Mouse (Mus musculus): ENCODE measurements at regions not wholly inside any gene's neighbourhood (a gene's known extent, or its start where the extent isn't known, plus 50 kb on each side); places are given as distances from the start of the nearest gene placed in this dataset.
"Not testable (repeated sequence)": the region's sequence is repeated elsewhere in the genome, so short reads cannot be mapped to it uniquely, and the experiment has no call there.

DNA sequence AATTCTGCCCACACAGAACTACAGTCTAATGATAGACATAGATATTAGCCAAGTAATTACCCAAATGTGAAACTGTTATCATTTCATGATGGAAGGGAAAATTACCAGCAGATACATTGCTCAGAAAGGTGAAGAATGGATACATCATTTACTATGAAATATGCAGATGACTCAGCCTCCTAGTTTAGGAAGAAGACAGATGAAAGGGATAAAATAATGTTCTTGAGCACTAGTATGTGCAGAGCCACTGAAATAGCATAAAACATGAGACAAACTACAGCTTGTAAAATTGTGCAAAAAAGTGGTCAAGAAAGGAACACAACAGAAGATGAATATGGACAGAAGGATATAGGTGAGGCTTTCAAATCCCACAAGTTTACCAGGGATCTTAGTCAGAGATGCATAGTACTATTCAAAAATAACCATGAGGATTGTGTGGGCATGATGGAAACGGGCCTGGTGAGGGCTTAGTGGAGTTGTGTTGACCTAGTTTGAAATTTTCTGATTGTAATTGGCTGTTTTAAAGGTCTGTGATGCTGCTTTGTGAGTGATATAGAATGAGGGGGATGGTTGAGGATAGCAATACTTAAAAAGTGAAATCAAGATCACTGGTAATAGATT is 883.3 kb downstream of the Dnajb9 start:
- ChIA-PET POLR2A (no interaction called here), CTCF (no interaction called here)

DNA sequence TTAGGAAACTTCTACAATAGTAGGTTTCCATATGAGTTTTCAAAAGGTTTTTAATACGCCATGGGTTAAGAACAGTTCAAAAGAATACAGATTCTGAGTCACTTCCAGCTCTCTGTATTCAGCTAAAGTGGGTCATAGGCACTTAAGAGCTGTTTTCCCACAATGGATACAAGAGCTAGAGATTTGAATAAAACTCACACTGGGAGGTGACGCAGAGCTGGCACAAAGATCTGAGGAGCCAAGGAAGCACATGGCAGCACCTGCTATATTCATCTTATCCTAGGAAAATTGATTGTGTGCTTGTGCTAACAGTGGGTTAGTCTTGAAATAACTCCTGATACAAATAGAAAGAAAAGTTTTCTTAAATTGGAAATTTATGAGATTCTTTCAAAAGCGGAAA is 899.8 kb downstream of the Dnajb9 start:
- CTCF ChIA-PET, result interaction anchor here in 1 of 4 experiments (0.7 kb wide), 1 partner anchor 211 kb away, joined by 3 read pairs; no protein-coding TSS in a partner anchor

DNA sequence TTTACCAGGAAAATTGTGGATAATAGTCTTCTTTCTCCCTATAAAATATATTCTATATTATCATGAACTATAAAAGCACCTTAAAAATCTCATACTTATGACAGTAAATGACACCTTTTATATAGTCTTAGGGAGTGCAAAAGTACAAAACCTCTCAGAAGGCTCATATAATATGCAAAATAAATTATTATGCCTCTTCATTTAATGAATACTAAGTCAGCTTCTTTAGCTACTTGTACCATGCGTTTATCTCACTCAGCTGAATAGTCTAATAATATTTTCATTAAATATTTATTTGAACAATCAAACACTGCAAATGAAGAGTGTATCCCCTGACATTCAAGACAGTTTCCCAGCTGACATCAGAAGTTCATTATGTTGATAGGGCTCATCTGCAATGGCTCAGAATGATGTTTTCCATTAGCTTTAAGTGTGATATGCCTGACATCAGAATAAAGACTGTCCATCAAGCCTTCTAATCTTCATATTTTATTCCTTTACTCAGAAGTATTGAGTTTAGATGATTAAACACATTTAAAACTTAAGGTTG is 903.5 kb downstream of the Dnajb9 start:
- POLR2A ChIA-PET, result no interaction called here

More for the DNA sequence above, 899.8 kb downstream of the Dnajb9 start:
- POLR2A ChIA-PET, result no interaction called here

DNA sequence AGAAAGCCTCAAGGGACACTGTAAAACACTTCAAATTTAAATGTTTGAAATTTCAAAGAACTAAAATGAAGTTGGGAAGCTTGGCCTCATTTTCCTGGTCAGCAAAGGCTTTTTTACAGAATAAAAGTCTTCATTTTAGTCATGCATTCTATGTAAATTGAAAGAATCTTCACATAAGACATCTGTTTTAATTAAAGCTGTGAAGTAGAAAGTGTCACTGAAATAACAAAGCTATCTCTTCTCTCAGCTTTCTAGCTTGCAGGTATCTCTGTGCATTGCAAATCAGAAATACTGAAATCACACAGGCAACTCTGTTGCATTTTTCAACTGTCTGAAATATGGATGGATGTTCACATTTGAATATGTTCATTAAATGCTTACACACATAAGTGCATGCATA is 909.6 kb downstream of the Dnajb9 start:
- ChIA-PET POLR2A (no interaction called here), CTCF (no interaction called here)

More for the DNA sequence above, 903.5 kb downstream of the Dnajb9 start:
- CTCF ChIA-PET, result no interaction called here

DNA sequence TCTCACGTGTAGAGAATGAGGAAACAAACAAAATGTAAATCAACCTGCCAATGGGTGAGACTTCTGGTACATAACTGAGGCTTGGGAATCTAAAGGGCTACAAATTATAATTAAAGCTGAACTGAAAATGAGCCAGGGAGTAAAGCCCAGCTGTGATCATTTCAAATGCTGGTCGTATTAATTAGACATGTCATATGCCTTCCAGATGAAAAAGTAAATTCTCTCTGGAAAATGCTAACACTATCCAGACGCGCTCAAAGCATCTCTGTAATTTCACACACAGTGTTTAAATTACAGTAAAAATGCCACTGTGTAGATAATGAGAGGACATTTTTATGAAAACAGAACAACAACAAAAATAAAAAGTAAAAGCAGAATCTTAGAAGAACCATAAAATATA is 929.7 kb downstream of the Dnajb9 start:
- ChIA-PET CTCF (no interaction called here), POLR2A (no interaction called here)

DNA sequence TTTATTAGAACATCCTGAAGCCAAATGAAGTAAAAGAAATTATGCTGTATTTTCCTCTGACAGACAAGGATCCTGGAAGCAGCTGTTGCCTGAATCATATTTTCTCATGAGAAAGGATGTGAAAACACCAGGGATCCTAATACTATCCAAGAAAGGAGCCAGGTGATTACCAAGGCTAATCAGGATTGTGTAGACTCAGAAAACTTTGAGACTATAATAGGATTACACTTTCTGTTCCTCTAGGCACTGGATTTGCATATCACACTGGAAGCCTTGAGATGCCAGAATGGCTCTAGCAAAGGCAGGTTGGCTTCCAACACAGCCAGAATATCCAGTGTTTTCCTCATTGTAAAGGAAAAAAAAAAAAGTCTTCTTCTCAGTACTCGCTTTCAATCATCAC is 945.1 kb downstream of the Dnajb9 start:
- CTCF ChIA-PET, result no interaction called here
- POLR2A ChIA-PET, result no interaction called here

DNA sequence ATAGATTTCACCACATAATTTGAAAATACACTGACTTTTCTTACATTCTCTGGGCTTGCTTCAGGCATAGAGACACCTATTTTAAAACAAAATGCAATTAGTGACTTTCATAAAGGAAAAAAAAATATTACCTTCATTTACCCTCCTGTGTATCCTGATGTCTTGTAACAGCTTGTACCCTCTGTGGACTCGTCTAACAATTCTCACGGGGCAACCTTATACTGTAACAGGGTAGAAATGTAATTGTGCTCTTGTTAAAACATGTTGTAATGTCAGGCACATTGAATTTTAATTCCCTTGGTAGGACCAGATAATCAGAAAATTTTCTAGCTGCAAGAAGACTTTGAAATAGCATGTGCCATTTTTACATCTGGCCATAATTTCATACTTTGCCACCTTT is 946.3 kb downstream of the Dnajb9 start:
- ChIA-PET POLR2A (no interaction called here), CTCF (no interaction called here)

DNA sequence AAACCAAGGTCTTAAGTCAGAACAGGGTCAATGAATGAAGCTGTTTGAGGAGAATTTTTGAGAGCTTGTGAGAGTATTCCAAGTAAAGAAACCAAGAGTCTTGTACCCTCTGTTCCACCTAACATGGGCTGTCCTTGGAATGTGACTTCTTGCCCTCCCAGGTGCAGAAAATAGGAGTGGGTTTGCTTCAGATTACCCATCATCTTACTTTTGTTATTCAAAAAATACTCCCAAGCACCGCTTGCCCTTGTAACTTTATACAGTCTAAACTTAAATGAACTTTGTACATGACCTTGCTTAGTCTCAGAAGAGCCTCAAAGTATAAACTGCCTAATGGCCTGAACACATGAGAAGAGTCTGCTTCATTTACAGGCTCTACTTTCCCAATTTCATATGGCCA is 984.2 kb downstream of the Dnajb9 start:
- ChIA-PET POLR2A (interaction anchor here in 2 of 4 experiments (0.7 to 1.5 kb wide), 4 partner anchors 13 to 17 kb away, joined by 4 to 5 read pairs (median 4); no protein-coding TSS in a partner anchor), CTCF (no interaction called here)

DNA sequence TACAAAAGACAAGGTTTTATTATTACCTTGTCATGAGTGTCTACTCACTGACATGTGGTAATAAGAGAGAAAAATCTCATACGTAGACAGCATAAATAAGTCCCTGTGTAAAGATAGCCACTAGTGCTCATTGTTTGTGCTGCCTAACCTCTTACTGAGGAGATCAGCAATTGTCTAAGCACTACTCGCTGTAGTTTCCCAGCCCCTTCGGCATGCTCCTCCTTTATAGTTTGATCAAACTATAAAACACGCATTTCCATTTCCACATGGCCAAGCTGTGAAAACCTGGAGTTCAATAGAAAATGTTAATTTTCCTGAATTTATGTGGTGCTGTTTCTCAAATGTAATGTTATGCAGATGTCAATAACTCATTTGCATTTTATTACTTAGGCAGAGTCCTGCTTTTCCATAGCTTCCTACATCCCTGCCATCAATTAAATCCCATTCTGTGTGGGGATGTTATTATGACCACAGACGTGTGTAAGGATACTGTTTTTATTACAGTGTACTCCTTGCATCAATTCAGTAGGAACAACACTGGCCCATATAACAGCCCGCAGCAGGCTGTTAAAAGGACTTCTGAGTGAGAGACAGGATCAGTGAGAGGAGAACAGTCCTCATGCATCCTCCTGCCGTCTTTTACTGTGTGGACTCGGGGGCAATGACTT is 986.2 kb downstream of the Dnajb9 start:
- CTCF ChIA-PET, result no interaction called here
- POLR2A ChIA-PET, result no interaction called here

DNA sequence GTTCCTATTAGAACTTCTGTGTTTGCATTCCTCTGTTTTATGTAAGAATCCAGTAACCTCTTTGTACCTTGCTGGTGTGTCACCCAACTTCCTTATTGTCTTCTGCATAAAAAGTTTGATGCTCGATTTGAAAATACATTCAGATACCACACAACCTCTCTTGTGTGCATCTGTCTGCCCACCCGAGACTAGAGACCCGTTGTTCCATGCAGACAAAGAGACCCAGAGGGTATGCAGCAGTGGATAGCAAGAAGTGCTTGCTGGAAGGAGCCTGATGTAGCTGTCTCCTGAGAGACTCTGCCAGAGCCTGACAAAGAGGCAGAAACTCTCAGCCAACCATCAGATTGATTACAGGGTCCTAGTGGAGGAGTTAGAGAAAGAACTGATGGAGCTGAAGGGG is 997.8 kb downstream of the Dnajb9 start:
- POLR2A ChIA-PET, result interaction anchor here in 3 of 4 experiments (0.9 to 1.7 kb wide), 5 partner anchors 10 to 36 kb away, joined by 3 to 5 read pairs (median 4); no protein-coding TSS in a partner anchor
- CTCF ChIA-PET, result not testable (repeated sequence)

DNA sequence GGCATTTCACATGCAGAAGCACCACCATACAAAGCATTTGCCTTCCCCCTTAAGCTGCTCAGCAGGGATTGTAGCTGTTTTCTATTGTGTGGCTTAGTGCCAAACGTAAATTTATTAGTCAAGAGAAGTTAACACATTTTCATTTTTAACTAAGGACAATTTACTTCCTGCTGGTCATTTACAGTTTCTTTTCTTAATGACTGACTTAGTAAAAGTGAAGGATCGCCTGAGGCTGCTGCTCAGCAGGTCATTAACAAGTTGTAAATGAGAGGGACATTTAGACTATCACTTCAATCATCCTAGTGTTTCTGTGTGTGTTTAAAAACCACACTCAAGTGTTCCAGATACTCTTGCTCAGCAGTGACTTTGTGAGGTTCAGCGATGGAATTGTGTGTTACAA is 1005.5 kb downstream of the Dnajb9 start:
- ChIA-PET POLR2A (no interaction called here), CTCF (no interaction called here)
